Mouse (Mus musculus) kidney, adult 2 months (tissue): Measurements from ENCODE around the gene Tmem94.

ENCODE experiments used
- CTCF ChIP-seq: fragments of 200-500 bp; conservative IDR thresholded peaks from 2 replicates; pipeline ENCODE4 v1.5.1; 2011; ENCODE audit warnings: low read depth, mild to moderate bottlenecking, control low read depth, low read length, moderate library complexity, mixed read lengths; ENCODE audit not compliant: insufficient read depth, insufficient read length
- POLR2A ChIP-seq: fragments of 200-500 bp; IDR thresholded peaks from one replicate; pipeline ENCODE4 v1.6.1; 2011; ENCODE audit warnings: low read depth, low read length, control low read depth

GRCm38 (mm10) chr11:115805005-115805404 lies 39.8 kb downstream of the Tmem94 start:
- TF ChIP-seq CTCF (no peak), POLR2A (no peak)
